Mouse (Mus musculus): ENCODE results near the gene Hic2. TPM values are rescaled to one million over a fixed set of nuclear protein-coding genes. Genes with fewer than 3 reads are reported as not detected.
A peak's percentile ranks its signal among the peaks of the same experiment; 100 is the strongest.

The Hic2 gene
- 4.0 and 5.0 TPM in 2 replicates for polyA plus RNA-seq (2015; fragmentation: Nextera tagmentation; extraction: Ambion mirVana)

DNA sequence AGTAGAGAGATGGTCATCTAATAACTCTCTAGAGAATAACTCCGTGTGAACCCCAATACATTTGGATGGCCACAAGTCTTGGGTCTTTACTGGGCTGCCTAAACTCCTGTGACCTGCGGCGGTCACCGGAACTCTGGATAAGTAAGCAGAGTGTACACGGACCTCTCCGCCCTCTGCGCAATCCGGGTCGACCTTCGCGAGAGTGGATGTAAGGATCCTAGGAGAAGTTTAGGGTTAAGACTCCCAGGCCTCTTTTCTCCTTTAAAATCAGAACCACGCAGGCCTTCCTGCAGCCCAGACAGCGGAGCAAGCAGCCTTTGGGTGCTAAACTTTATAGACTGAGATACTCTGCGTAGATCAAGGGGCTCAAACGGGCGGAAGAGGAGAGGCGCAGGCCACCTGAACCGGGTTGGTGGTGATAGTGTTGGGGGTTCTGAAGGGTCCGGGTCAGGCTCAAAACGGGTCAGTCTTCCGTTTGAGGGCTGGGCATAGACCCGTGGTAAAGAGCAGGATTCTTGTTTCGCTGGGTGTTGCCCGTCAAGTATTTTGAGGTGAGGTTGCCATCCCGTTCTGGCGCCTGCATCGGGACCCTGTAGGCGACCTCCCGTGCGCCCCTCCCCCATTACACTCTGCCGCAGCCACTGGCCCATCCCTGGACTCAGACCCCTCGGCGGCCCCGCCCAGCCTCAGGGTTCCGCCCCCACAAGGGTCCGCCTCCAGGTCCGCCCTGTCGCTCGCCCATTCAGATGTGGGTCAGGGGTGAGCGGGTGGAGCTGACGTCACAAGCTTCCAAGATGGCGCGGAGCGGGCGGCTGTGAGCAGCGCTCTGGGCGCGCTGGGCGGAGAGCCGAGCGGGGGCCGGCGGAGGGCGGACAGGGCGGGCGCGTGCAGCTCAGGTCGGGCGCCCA lies at the start of gene Hic2:
Gene Hic2, plus strand, starts transcription at position 779 of the 908 bp plus-strand sequence.
- Histone ChIP-seq H3K4me2 (ENCODE audit: low read depth, low read length) (peak within 1 kb of the TSS; percentile 95), H3K36me3 (ENCODE audit: control insufficient read depth, insufficient read depth) (no peaks in the 10 kb centered on the region), H3K4me1 (ENCODE audit: control insufficient read depth, insufficient read depth, low read length) (peaks cover 39% of the 10 kb centered on the region), H3K9me3 (replicated peaks; ENCODE audit: control insufficient read depth, low read length) (peaks cover 4% of the 10 kb centered on the region; the same call in 1 of the 2 replicates), H3K4me3 (ENCODE audit: low read length) (peak within 1 kb of the TSS; percentile 92), H3K9ac (ENCODE audit: low read length) (peak within 1 kb of the TSS; percentile 97), H3K27ac (ENCODE audit: low read length) (peak within 1 kb of the TSS; percentile 91), H3K27me3 (ENCODE audit: control insufficient read depth, insufficient read depth, low read length) (no peaks in the 10 kb centered on the region)
- ATAC-seq (replicated peaks; ENCODE audit: extremely low read depth, insufficient read depth, low FRiP score): peak; percentile 96
- 3% methylated on average over 59 of the region's 59 CpGs for WGBS

DNA sequence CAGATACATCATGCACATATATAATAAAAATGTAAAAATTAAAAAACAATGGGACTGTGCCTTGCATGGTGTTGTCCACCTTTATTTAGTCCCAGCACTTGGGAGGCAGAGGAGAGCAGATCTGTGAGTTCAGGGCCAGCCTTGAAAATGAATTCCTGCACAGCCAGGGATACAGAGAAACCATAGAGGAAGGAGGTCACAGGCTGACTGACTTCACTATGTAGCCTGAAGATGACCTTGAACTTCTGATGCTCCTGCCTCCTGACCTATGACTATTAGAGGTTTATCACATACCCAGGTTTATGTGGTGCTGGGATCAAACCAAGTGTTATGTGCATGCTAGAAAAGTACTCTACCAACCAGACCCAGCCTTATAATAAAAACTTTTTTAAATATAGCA lies 47.9 kb upstream of the Hic2 start:
- Histone ChIP-seq H3K9me3 (replicated peaks; ENCODE audit: control insufficient read depth, low read length) (no peaks in the 10 kb centered on the region), H3K27me3 (ENCODE audit: control insufficient read depth, insufficient read depth, low read length) (no peaks in the 10 kb centered on the region), H3K4me2 (ENCODE audit: low read depth, low read length) (no peak overlapping the region), H3K36me3 (ENCODE audit: control insufficient read depth, insufficient read depth) (peaks cover 3% of the 10 kb centered on the region; the same call in 1 of the 2 replicates), H3K4me3 (ENCODE audit: low read length) (no peak overlapping the region), H3K4me1 (ENCODE audit: control insufficient read depth, insufficient read depth, low read length) (no peaks in the 10 kb centered on the region; the same call in none of the 2 replicates), H3K9ac (ENCODE audit: low read length) (no peak overlapping the region), H3K27ac (ENCODE audit: low read length) (no peak overlapping the region)
- ATAC-seq (replicated peaks; ENCODE audit: extremely low read depth, insufficient read depth, low FRiP score): no peak

DNA sequence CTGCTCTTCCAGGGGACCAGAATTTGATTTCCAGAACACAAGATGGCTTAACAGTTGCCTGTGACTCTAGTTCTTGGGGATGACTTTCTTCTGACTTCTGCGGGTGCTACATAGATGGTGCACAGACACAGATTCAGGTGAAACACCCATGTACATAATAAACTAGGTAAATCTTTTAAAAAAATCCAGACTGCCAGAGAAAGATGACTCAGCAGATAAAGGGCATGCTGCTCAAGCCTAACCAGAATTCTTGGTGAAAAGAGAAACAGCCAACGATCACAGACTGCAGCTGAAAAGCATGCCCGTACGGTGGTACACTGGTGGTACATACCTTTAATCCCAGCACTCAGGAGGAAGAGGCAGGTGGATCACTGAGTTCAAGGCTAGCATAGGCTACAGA lies 39.5 kb upstream of the Hic2 start:
- Histone ChIP-seq H3K4me3 (ENCODE audit: low read length) (no peak overlapping the region), H3K4me2 (ENCODE audit: low read depth, low read length) (no peak overlapping the region)

DNA sequence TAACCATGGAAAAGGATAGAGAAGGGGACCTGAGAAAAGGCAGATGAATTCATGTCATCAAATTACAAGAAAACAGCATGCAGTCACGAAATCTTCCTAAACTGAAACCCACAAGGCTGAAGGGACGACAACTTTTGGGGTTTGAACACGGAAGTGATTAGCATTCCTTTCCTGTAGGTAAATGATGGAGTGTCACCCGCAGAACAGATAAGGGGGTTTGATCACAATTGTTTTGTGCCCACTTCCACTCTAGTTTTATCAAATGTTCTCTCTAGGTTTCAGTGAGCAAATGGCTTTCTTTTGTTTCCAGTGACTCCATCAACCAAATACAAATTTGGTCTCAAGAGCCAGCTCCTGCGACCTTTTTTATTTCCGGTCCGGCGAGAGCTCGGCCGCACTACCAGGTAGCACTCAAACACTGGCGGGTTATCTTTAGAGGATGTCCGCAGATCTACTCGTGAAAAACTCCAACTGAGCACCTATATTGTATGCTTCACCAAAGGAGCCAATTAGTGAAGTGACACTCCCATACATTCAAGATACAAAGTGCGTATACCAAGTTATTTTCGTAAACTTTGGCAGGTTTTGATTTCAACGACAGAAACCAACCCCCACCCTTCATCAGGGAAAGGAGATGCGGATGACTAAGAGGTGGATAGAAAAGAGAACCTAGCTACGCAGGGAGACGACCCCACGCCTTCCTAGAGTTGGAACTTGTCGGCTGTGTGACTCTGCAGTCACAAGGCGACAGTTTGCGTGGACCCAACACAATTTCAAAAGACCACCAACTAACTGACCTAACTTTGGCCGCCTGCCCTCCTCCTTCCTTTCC lies 33.0 kb upstream of the Hic2 start:
- peak overlapping the region; percentile 99 for H3K4me3 ChIP-seq (ENCODE audit: low read length)
- H3K4me2 ChIP-seq (ENCODE audit: low read depth, low read length): peak overlapping the region; percentile 91
- 1% methylated on average over 24 of the region's 24 CpGs for WGBS
- ATAC-seq (replicated peaks; ENCODE audit: extremely low read depth, insufficient read depth, low FRiP score): no peak
- peaks cover 17% of the 10 kb centered on the region for H3K4me1 ChIP-seq (ENCODE audit: control insufficient read depth, insufficient read depth, low read length)
- peak overlapping the region; percentile 100 for H3K9ac ChIP-seq (ENCODE audit: low read length)
- no peaks in the 10 kb centered on the region for H3K27me3 ChIP-seq (ENCODE audit: control insufficient read depth, insufficient read depth, low read length)
- H3K27ac ChIP-seq (ENCODE audit: low read length): peak overlapping the region; percentile 84
- no peaks in the 10 kb centered on the region for H3K36me3 ChIP-seq (ENCODE audit: control insufficient read depth, insufficient read depth)
- H3K9me3 ChIP-seq (replicated peaks; ENCODE audit: control insufficient read depth, low read length): no peaks in the 10 kb centered on the region

More for the DNA sequence above, 39.5 kb upstream of the Hic2 start:
- no peak overlapping the region for H3K27ac ChIP-seq (ENCODE audit: low read length)
- WGBS: 96% methylated on average over 4 of the region's 4 CpGs
- 0 out of 2 replicates have a peak, but pooled peaks cover 4% of the 10 kb centered on the region for H3K36me3 ChIP-seq (ENCODE audit: control insufficient read depth, insufficient read depth)
- H3K27me3 ChIP-seq (ENCODE audit: control insufficient read depth, insufficient read depth, low read length): no peaks in the 10 kb centered on the region
- no peak overlapping the region for H3K9ac ChIP-seq (ENCODE audit: low read length)
- H3K9me3 ChIP-seq (replicated peaks; ENCODE audit: control insufficient read depth, low read length): no peaks in the 10 kb centered on the region
- ATAC-seq (replicated peaks; ENCODE audit: extremely low read depth, insufficient read depth, low FRiP score): no peak
- H3K4me1 ChIP-seq (ENCODE audit: control insufficient read depth, insufficient read depth, low read length): no peaks in the 10 kb centered on the region; the same call in 1 of the 2 replicates

DNA sequence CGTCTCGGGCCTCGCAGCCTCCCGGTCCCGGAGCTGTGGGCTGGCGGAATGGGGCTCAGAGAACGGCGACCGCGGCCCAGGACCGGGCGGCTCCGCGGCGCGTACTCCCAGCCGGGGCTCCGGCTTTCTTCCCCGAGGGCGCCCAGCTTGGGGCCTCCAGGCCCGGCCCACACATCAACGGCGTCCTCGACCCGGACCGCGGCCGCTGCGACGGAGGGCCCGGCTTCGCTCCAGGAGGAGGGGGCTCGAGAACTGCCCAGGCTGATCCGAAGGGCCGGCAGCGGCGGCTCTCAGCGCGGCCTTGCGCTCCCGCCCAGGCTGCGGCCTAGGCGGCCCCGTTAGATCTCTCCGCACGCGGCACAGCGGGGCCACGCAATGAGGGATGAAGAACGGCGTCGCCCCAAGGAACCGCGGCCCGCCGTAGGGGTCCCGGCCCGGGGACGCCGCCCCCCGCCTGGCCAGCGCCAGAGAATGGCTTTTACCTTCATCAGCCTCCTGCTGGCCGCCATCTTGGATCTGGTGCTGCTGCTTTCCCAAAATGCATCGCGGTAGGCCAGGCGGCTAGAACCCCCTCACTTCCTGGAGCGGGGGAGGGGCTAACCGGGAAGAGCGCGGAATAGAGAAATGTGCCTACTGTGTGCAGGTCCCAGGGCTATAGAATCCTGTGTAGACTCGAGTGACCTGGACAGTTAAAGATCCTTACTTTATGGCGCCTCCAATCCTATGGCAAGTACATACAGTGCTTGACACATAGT lies 32.2 kb upstream of the Hic2 start:
- ATAC-seq (replicated peaks; ENCODE audit: extremely low read depth, insufficient read depth, low FRiP score): peak; percentile 85
- WGBS: under 1% methylated on average over 72 of the region's 72 CpGs
- peak overlapping the region; percentile 91 for H3K4me2 ChIP-seq (ENCODE audit: low read depth, low read length)

DNA sequence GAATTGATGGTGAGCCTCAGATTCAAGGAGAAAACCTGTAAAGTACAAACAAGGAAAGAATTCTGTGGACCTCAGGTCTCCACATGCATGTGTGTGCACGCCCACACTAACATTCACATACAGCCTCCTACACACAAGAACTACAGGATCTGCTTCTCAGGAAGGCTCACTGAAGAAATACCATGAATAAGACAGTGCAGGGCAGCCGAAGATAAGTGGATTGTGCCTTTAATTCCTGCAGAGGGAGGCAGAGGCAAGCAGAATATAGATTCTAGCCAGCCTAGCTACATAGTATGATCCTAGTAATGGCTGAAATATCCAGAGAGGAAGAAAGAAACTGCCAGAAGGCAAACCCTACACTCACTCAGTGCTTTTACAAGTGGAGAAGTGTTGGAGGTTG lies 31.4 kb upstream of the Hic2 start:
- Histone ChIP-seq H3K9ac (ENCODE audit: low read length) (no peak overlapping the region), H3K9me3 (replicated peaks; ENCODE audit: control insufficient read depth, low read length) (no peaks in the 10 kb centered on the region), H3K27ac (ENCODE audit: low read length) (no peak overlapping the region), H3K36me3 (ENCODE audit: control insufficient read depth, insufficient read depth) (no peaks in the 10 kb centered on the region), H3K4me1 (ENCODE audit: control insufficient read depth, insufficient read depth, low read length) (peaks cover 17% of the 10 kb centered on the region), H3K27me3 (ENCODE audit: control insufficient read depth, insufficient read depth, low read length) (no peaks in the 10 kb centered on the region), H3K4me3 (ENCODE audit: low read length) (no peak overlapping the region), H3K4me2 (ENCODE audit: low read depth, low read length) (no peak overlapping the region)
- ATAC-seq (replicated peaks; ENCODE audit: extremely low read depth, insufficient read depth, low FRiP score): 0 out of 2 replicates have a peak, but pooled peaks have one; percentile 39
- 52% methylated on average over 2 of the region's 2 CpGs for WGBS

More for the DNA sequence above, 32.2 kb upstream of the Hic2 start:
- Histone ChIP-seq H3K27me3 (ENCODE audit: control insufficient read depth, insufficient read depth, low read length) (no peaks in the 10 kb centered on the region), H3K9me3 (replicated peaks; ENCODE audit: control insufficient read depth, low read length) (no peaks in the 10 kb centered on the region), H3K36me3 (ENCODE audit: control insufficient read depth, insufficient read depth) (no peaks in the 10 kb centered on the region), H3K9ac (ENCODE audit: low read length) (peak overlapping the region; percentile 100), H3K27ac (ENCODE audit: low read length) (peak overlapping the region; percentile 84), H3K4me1 (ENCODE audit: control insufficient read depth, insufficient read depth, low read length) (peaks cover 17% of the 10 kb centered on the region), H3K4me3 (ENCODE audit: low read length) (peak overlapping the region; percentile 99)

DNA sequence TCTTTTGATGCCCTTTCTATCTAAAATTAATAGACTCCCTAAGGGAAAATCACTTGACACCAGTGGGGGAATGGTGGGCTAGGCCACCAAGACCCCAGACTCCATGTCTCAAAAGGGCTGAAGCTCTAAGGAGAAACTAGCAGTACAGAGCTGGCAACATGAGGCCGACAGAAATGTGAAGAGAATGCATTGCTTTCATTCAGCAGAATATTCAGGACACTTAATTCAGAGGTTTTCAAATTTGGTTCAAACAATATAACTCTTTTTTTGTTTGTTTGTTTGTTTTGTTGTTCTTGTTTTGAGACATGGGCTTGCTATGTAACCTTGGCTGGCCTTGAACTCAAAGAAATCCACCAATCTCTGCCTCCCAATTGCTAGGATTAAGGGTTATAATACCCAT lies 30.8 kb upstream of the Hic2 start, which contains the start of gene Ube2l3:
Gene Ube2l3, minus strand, starts transcription at position 101 of the 400 bp plus-strand sequence.
- Histone ChIP-seq H3K4me2 (ENCODE audit: low read depth, low read length) (peak within 1 kb of the TSS; percentile 91), H3K9ac (ENCODE audit: low read length) (peak within 1 kb of the TSS; percentile 100), H3K36me3 (ENCODE audit: control insufficient read depth, insufficient read depth) (no peaks in the 10 kb centered on the region), H3K4me1 (ENCODE audit: control insufficient read depth, insufficient read depth, low read length) (peaks cover 17% of the 10 kb centered on the region), H3K27ac (ENCODE audit: low read length) (no peak within 1 kb of the TSS; the same call in 1 of the 2 replicates), H3K27me3 (ENCODE audit: control insufficient read depth, insufficient read depth, low read length) (no peaks in the 10 kb centered on the region), H3K4me3 (ENCODE audit: low read length) (peak within 1 kb of the TSS; percentile 99), H3K9me3 (replicated peaks; ENCODE audit: control insufficient read depth, low read length) (no peaks in the 10 kb centered on the region)
- ATAC-seq (replicated peaks; ENCODE audit: extremely low read depth, insufficient read depth, low FRiP score): no peak
- 81% methylated on average over 1 of the region's 1 CpGs for WGBS

DNA sequence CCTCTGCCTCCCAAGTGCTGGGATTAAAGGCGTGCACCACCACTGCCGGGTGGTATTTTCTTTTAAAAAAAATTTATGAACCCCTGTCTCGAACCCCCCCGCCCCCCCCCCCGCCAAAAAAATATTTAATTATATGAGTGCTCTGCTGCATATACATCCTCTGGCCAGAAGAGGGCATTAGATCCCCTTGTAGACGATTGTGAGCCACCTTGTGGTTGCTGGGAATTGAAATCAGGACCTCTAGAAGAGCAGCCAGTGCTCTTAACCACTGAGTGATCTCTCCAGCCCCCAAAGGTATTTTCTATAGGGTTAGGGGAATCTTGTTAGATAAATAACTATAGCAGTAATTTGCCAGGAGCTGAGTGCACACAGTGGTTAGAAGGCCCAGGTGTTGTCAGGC lies 28.4 kb upstream of the Hic2 start:
- H3K27ac ChIP-seq (ENCODE audit: low read length): no peak overlapping the region
- H3K4me1 ChIP-seq (ENCODE audit: control insufficient read depth, insufficient read depth, low read length): peaks cover 14% of the 10 kb centered on the region
- H3K9me3 ChIP-seq (replicated peaks; ENCODE audit: control insufficient read depth, low read length): no peaks in the 10 kb centered on the region
- 7% methylated on average over 6 of the region's 6 CpGs for WGBS
- H3K27me3 ChIP-seq (ENCODE audit: control insufficient read depth, insufficient read depth, low read length): no peaks in the 10 kb centered on the region
- no peak overlapping the region for H3K4me2 ChIP-seq (ENCODE audit: low read depth, low read length)
- H3K9ac ChIP-seq (ENCODE audit: low read length): no peak overlapping the region
- H3K36me3 ChIP-seq (ENCODE audit: control insufficient read depth, insufficient read depth): no peaks in the 10 kb centered on the region
- no peak for ATAC-seq (replicated peaks; ENCODE audit: extremely low read depth, insufficient read depth, low FRiP score)
- H3K4me3 ChIP-seq (ENCODE audit: low read length): no peak overlapping the region

Measured in heart, embryonic 16.5 days (tissue).